Mouse (Mus musculus): ENCODE measurements around the gene Serbp1. TPM values are rescaled to one million over a fixed set of nuclear protein-coding genes. Genes with fewer than 3 reads are reported as not detected.

Gene Serbp1
- polyA plus RNA-seq, 2 experiments from 2014 or later: 285 to 307 TPM

GRCm38 (mm10) chr6:67235649-67236048, 2.3 kb upstream of the Serbp1 start:
- ATAC-seq: no peak

- ATAC-seq: no peak
Measured at GRCm38 (mm10) chr6:67236491-67237234, 1.3 kb upstream of the Serbp1 start.

DNA sequence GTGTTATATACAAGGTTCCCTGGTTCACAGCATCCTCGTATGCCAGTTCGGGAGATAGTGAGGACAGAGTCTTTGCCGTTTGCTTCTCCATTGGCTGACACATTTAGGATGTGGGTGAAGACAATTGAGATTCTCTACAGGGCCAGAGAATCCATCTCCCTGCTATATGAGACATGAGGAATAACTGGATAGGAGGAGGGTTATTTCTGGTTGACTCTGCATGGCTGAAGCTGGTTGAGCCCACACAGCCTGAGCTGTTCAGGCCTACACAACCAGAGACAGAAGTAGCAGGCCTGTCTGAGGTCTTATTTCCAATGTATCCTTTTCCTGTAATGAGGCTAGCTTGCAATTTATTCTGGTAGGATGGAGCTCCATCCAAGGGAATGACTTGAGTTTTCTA, 3.3 kb downstream of the Serbp1 start:
- no peak for ATAC-seq

- ATAC-seq: no peak
Measured at GRCm38 (mm10) chr6:67243765-67244420, 5.9 kb downstream of the Serbp1 start.

- no peak for ATAC-seq
Measured at GRCm38 (mm10) chr6:67244451-67244850, 6.5 kb downstream of the Serbp1 start.

- ATAC-seq: no peak
Measured at GRCm38 (mm10) chr6:67251095-67251494, 13.1 kb downstream of the Serbp1 start.

DNA sequence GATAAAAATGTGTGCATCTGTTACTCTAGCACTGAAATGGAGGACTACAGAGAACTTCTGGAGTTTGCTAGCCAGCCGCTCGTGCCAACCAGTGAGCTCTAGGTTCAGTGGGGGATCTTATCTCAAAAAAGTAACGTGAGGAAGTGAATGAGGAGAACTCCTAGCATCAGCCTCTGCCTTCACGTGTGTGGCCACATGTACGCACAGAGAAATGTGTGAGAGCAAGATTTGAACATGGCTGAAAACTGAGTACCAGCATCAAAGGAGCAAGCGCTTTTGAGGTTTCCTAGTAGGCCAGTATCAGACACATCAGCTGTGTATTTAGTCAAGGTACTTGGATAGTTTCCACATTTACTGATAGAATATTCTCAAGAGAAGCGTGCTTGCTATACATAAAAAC, 27.0 kb downstream of the Serbp1 start:
- ATAC-seq: no peak

- ATAC-seq: peak; percentile 26
Measured at GRCm38 (mm10) chr6:67266159-67266657, 28.2 kb downstream of the Serbp1 start.

- peak; percentile 95 for ATAC-seq
Measured at GRCm38 (mm10) chr6:67266664-67267407, 28.9 kb downstream of the Serbp1 start.

- peak; percentile 6 for ATAC-seq
Measured at GRCm38 (mm10) chr6:67267408-67268244, 29.6 kb downstream of the Serbp1 start.

DNA sequence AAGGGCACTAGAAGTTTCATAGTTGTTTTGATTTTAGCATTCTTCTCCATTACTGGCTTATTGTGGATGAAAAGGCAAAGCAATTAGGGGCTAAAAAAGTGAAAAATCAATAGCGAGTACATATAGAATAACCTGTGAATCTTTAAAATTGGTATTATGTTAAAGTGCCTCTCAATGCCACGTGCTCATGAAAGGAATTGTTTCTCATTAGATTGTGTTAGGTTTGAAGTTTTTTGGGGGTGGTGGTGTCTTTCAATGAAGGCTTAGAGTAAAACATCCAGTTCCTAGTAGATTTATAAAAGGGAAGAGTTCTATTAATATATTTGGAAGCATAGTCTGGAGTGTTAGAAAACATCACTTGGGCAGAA, 30.3 kb downstream of the Serbp1 start:
- ATAC-seq: no peak

DNA sequence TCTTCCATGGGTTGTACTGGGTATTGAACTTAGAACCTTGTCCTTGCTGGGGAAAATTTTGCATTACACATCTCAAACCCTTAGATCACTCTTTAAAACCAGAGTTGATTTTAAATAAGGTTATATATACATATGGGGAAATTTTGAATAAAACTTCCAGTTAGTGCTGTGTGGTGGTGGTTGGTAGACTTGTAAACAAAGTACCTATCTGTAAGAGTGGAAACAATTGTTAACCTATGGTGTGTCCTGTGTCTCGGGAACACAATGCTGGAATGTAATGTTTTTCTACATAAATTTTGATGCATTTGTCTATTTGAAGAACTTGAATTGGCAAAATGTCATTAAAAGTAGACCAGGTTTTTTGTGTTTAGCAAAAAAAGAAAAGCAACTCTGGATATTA, 31.0 kb downstream of the Serbp1 start:
- no peak for ATAC-seq

DNA sequence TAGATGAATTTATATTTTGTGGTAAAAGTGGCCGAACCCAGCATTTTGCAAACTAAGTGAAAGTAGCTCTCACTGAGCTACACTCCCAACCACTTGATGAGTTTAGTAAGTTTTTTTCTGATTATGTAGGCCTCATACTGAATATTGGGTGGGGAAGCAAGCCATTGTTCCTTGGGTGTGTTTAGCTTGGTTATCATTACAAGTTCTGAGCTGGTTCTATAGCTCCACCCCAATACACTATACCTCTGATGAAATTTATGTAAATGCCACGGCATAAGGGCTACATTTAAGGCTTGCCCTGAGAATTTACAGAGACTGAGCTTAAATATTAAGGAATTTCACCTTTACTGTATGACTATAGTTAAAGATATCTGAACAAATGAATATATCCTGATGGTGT, 31.5 kb downstream of the Serbp1 start:
- ATAC-seq: no peak

DNA sequence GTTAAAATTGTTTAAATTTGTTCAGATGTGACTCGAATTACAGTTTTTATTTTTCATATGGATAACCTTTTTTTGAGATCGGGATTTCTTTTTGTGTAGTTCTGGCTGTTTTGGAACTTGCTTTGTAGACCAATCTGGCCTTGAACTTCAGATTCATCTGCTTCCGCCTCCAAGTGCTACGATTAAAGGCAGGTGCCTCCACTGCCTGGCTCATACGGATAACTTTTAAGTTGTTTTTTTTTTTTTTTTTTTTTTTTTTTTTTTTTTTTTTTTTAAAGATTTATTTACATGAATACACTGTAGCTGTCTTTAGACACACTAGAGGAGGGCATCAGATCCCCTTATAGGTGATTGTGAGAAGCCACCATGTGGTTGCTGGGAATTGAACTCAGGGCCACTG, 40.0 kb downstream of the Serbp1 start:
- ATAC-seq: no peak

GRCm38 (mm10) chr6:67281614-67282197, 43.7 kb downstream of the Serbp1 start:
- no peak for ATAC-seq

- no peak for ATAC-seq
Measured at GRCm38 (mm10) chr6:67282897-67283296, 44.9 kb downstream of the Serbp1 start.

- ATAC-seq: no peak
Measured at GRCm38 (mm10) chr6:67292042-67292623, 54.2 kb downstream of the Serbp1 start.

GRCm38 (mm10) chr6:67296126-67296525, 58.1 kb downstream of the Serbp1 start:
- peak; percentile 47 for ATAC-seq

GRCm38 (mm10) chr6:67298742-67299141, 60.8 kb downstream of the Serbp1 start:
- ATAC-seq: no peak

DNA sequence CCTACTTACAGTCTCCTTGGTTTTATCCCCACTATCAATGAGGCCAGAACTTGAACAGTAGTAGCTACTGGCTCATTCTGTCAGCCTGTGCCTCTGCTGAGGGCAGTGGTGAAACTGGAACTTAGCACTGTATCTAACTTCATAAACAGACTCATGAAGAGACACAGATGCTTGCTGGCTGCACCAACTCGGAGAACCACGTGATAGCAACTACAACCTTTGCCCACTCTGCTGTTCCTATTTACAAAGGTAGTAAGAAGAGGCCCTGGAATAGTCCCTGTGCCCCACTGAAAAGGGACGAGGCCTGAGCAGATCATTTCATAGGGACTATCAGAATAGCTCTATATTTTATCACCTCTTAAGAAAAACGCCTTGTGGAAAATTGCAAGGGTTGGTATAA, 62.3 kb downstream of the Serbp1 start:
- no peak for ATAC-seq

GRCm38 (mm10) chr6:67300710-67301163, 62.8 kb downstream of the Serbp1 start:
- no peak for ATAC-seq

DNA sequence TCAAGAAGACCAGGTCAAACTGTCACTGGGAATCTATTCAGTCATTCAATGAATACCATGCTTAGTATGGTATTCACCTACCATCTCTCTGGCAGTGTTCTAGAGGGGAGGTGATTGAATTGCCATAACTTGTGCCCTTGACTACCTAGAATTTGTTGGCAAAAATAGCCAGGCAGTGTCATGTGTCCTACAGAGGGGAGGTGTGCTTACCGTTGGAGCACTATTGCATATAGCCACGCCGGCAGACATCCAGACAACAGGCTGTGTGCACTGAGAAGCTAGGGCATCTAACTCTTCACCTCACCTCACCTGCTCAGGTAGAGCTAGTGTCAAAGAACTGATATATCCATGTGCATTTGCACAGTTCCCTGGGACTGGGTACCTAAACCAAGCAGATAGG, 63.3 kb downstream of the Serbp1 start:
- no peak for ATAC-seq
